Mouse (Mus musculus) megakaryocyte-erythroid progenitor cell, adult 5-6 weeks (primary cell): Measurements from ENCODE around the gene Themis3. TPM values are rescaled to one million over a fixed set of nuclear protein-coding genes. Genes with fewer than 3 reads are reported as not detected.
"Not testable (repeated sequence)": the region's sequence is repeated elsewhere in the genome, so short reads cannot be mapped to it uniquely, and the experiment has no call there.

Experiments used
- ATAC-seq: replicated peaks from 2 replicates; pipeline ENCODE4 v1.8.0; 2016; ENCODE audit warnings: mild to moderate bottlenecking, inconsistent platforms; ENCODE audit not compliant: severe bottlenecking, poor library complexity, low FRiP score, low TSS enrichment
- total RNA-seq, 2 experiments: library from RNA; stranded (forward) in 1 of 2; stranded (reverse) in 1 of 2; fragments of 200-1000, 215-1000 nt in 1 of 2; fragments of >200 nt in 1 of 2; fragmentation: Nextera tagmentation in 1 of 2; gene quantifications; 2 replicates each; pipeline ENCODE4 v1.2.3; 2014 to 2017

Themis3 gene
- total RNA-seq, 2 experiments from 2014 or later = not detected

DNA sequence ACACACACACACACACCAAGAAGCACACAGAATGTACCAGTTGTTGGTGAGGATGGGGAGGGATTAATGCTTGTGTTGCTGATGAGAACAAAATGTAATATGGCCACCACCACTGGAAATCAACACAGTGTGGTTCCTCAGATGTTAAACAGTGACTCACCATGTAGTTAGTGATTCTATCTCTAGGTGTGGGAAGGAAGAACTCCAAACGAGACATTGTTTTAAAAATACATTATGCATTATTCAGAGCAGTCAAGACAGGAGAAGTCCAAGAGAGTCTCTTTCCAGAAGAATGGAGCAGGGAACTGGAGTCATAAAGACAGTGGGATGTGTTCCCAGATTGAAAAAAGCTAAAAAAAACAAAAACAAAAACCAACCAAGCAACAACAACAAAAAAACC is 30.9 kb downstream of the Themis3 start:
- ATAC-seq = no peak

DNA sequence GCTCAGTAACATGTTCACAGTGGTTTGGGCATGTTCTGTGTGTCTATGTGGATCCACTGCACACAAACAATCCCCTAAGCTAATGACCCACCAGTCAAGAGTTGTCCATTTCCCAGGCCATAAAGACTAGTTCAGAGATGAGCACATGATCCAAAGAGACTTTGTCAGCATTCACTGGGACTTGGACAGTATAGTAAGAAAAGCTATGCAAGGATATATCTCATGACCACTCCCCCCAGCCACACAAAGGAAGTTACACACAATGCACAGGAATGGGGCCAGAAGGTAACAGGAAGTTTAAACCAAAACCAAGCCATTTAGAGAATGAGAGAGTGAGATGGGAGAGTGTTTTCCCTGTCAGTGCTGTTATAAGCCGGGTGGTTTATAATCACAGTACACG is 33.0 kb downstream of the Themis3 start:
- no peak for ATAC-seq

DNA sequence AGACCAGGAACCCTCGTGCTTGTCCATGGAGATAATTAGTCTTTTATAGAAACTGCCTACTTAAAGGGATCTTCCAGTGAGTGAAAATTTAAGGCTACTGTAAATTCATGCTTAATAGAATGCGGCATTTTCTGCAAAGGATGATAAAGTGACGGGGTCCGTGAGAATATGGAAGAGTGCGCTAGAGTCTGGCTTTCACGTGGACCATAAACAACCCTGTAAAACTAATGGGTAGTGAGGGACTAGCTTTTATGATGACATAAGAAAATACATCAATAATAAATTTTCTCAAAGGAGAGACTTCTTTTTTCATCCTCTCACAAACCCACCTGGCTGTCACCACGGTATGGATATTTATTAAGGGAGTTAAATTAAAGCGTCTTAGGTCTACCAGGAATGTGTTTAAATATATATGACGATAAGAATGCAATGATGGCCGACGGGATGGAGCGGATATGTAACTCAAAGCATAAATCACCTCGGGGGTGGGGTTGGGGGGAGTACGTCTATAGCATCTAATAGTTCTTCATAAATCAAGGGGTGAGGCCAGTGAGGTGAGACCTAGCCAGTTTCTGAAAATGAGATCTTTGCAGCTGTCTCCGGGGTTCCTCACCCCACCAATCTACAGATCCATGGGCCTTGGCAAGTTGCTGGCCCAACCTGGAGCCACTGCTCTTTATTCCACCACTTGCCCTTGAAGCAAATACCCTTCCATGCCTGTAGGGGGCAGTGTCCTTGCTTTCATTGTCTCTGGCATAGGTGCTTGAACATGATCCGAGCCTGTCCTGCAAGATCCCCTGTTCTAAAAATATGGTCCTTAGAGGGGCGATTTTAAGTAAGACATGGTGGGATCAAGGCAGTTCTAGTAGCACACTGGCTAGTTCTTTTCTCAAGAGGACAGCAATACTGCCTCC is 35.8 kb downstream of the Themis3 start:
- ATAC-seq = no peak

DNA sequence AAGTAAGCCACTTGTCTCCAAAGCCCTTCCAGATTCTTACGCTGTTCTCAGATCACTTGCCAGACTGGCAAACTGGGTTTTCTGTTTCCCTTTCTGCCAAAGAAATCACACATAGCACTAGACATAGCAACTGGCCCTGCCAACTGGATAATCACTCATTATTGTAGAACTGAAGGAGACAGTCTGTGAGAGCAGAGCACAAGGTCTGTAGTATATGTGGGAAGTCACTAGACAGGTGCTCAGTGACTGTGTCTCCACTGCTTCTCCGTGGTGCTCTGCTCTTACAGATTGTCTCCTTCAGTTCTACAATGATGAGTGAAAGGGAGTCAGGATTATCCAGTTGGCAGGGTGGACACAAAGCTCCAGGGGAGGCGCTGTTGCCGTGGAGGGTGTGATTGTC is 41.7 kb downstream of the Themis3 start:
- ATAC-seq = no peak

DNA sequence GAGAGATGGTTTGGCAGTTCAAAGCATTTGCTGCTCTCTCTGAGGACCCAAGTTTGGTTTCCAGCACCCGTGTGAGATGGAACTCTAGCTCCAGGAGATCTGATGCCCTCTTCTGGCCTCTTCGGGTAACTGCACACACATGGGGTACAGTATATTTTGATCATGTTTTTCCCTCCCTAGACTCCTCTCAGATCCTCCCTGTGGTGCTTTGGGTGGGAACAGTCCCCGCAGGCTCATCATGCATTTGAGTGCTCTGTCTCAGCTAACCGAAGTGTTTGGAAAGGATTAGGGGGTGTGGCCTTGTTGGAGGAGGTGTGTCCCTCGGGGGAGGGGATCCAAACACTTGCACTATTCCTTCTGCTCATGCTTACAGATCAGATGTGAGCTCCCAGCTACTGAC is 43.9 kb downstream of the Themis3 start:
- ATAC-seq = no peak

DNA sequence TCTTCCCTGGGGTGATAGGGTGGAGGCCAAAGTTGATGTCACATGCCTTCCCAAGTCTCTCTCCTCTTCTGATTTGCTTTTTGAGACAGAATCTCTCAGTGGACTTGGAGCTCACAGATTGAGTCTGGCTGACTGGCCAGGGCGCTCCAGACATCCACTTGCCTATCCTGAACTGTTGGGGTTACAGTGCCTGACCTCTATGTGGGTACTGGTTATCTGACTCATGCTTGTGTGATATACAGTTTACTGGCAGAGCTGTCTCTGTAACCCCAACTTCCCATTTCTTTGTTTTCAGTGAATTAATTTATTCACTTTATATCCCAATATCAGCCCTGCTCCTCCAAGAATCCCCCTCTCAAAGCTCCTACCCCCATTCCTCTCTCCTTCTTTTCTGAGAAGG is 62.1 kb downstream of the Themis3 start:
- no peak for ATAC-seq

DNA sequence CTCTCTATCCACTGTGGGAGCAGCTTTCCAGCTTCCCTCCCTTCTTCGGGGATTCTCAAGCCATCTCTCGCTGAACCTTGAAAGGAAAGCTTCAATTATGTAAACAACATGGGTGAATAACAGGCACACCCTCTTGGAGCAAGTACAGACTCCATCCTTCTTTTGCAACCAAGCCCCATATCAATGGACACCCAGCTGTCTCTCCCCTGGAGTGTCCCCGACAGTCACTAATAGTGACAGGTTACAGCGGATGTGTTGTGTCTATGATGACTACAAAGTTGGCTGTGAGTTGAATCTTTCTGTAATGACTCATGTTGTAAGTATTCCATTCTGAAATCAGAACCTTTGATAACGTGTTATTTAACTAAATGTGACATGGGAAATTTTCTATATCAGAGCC is 71.0 kb downstream of the Themis3 start:
- no peak for ATAC-seq

DNA sequence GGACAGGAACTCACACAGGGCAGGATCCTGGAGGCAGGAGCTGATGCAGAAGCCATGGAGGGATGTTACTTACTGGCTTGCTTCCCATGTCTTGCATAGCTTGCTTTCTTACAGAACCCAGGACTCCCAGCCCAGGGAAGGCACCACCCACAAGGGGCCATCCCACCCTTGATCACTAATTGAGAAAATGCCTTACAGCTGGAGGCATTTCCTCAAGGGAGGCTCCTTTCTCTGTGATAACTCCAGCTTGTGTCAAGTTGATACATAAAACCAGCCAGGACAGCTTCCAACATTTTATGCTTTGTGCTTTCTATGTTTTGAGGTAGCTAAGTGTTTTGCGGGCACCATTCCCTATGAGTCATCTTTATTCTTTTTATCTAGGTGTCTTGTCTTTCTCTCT is 71.8 kb downstream of the Themis3 start:
- ATAC-seq = not testable (repeated sequence)

DNA sequence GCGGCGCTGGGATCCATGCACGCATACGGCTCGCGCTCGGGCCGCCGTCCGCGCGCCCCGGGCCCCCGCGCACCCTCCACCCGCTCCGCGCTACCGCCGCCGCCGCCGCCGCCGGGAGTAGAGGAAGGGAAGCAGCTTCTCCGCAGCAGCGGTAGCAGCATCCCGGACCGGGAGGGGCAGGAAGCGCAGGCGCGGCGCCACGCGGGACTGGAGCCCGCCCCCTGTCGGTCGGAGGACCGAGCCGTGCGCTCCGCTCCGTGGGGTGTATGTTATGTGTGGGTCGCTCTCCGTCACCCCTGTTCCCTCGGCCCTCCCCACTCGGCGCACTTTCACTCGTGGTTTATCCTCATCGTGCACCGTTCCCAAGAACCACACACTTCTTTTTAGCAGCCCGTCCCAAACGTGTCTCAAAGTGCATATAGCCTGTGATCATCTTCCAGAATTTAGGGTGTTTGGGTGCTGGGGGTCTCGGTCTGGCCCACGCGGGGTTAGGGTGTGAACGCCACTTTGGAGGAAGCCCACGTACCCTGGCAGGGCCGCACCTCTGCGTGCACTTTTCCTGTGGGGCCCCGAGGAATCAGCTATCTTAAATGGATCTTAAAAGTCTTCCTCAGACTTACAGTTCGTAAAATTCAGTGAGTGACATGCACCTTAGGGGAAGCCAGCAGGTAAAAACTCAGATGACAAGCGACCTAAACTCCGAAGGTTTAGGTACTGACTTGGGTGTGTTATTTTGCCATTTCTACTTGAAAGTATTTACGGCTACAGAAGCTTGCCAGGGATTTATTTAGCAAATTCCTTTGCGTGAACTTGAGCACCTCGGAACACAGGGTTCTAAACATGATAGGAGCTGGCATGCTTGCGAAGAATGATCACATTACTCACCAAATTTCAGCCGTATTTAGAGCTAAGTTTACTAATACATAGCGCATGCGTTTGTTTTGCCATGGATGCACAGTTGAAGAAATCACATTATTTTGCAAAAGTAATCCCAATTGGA is 74.6 kb downstream of the Themis3 start, which contains the start of gene Rab12:
Gene Rab12, minus strand, starts transcription at position 176 of the 1,000 bp plus-strand sequence.
- ATAC-seq = peak; percentile 95

DNA sequence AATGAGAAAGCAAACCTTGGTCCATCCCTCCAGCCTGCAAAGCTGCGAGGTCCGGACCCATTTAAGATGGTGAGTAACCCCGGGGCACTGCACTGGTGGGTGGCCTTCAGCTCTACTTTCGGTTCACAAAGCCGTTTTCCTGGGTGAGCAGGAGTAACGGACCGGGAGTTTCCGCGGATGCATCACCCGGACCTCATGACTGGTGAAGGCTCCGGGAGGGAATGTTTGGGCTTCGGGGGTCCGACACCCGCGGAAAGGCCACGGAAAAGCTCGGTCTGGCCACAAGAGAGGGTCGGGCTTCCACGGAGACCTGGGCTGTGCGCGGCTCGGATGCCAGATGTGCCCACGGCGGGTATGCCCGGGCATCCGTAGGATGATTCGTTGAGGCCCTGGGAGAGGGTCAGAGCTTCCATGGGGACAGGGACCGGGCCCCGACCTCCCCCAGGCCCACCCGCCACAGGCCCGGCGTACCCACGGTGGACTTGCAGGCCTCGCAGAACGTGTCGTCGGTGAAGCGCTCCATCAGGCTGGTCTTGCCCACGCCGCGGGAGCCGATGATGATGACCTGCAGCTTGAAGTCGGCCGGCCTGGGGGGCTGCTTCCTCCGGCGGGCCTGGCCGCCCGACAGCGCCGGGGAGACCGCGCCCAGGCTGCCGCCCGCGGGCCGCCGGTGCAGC is 75.4 kb downstream of the Themis3 start:
- peak; percentile 42 for ATAC-seq

DNA sequence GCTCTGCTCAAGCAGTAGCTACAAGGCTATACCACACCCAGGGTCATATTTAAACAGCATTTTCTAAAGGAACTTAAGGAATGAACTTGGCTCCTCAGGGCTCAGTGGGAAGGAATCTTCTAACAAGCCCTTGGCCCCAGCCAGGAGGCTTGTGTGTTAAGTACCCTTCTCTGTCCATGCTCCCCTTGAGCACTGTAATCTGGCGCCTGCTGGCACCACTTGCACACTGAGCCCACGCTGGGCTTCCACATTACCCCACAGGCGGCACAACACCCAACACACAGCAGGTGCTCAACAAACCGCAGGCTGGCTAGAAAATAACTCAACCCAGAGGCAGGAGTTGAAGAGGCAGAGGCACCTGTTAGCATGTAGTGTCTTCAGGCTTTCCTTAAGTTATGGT is 77.5 kb downstream of the Themis3 start:
- no peak for ATAC-seq

DNA sequence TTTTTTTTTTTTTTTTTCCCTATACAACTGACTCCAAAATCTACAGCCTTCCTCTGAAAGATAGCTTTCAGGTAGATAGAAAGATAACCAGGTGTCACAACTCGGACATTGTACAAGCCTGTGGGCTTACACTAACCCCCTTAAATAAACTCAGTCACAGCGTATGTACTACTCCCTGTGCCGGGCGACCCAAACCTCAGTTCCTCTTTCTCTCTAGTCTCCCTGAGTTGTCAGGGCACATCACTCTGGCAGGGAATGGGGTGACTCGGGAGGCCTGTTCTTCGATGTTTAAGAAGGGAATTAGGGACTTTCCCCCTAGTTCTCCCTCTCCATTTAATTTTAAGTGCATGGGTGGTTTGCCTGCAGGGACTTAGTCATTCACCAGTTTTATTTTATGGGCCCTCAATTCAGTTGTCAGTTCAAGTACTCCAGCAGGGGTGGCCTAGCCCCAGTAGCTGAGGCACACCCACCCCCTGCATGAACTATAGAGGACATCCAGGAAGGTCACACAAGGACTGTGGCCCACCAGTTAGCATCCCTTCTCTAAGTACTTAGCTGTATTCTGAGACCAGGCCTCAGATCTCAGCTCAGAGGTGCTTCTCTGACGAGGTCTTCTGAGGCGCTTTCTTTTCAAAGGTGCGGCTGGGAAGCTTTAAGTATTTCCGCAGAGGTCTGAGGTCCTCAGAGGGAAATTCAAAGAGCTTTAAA is 80.0 kb downstream of the Themis3 start:
- no peak for ATAC-seq

DNA sequence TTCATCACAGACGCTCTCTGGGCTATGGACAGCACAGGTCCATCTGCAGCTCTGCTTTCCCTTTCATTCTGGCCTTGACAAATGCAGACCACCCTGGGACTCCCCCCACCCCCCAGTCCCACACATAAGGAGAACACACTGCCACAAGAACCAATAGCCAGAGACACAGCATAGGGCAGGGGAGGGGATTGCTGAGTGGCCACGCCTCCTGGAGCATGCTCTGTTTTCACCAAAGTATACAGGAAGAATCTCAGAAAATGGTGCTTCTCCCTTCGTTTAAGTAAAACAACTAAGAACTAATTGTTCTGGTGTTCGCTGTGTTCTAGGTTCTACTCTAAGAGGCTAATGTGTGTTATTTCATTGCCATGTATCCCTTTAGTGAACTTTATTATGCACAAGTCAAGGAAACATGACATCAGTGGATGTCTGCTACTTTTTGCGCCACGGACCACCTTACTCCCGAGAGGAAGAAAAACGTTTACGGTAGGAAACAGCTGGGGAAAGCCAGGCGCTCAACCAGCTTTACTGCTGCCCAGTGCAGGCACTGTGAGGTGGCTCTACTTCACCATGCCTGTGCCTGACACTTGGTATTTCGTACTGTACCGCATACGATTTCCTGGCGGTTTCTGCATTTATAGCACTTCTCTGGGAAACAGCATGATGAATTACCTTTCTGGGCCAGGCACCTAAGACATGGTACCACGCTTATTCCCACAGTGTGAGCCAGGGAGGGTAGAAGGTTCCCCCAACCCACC is 82.0 kb downstream of the Themis3 start:
- ATAC-seq = peak; percentile 77

DNA sequence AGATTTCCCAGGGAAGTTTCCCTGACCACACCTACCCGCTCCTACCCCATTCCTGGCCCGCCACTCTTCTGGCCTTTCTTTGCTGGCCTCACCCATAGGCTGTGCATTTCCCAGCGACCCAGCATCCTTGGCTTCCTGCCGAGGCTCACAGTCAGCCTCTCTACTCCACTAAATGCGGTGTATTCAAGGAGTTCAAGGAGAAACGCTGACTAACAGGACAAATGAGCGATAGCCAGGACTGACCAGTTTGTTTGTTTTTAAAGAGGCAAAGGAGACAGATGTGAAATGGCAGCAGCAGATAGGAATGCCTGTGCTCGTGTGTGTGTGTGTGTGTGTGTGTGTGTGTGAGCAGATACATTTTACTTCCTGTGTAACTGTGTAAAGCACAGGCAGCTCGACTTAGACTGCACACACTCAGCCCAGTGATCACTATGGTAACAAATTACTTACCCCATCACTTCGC is 84.2 kb downstream of the Themis3 start:
- ATAC-seq = no peak

DNA sequence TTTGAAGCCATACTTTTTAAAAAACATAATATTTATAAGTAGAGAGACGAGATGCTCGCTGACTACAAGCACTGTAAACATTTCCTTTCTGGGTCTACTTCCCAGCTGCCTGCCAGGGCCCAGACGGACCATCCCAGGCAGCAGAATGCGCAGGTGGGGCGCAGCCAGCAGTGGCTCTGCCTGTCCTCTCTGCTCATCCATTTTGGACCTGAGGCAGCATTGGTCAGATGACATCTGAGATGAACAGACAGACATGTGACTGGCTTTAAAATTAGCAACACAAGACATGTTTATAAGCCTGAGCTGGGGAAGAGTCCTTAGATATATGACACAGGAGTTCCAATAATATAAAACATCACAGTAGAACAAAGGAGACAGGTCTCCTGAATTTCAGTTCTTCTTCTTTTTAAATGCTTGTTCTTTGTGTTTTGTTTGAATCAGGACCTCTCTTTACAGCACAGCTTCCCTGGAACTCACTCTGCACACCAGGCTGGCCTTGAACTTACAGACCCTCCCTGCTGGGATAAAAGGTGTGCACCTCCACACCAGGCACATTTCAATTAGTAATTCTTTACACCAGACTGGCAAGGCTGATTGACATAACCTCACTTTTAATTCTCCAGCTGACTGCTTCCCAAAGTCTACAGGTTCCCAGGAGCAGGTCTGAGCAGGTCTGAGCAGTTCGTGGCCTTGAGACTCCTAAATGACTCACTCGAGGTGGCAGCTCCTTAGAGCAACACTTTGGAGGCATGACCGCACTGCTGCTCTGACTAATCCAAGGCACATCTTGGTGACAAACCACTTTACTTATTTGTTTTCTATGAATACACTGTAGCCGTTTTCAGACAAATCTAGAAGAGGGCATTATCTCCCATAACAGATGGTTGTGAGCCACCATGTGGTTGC is 87.1 kb downstream of the Themis3 start:
- ATAC-seq = no peak

DNA sequence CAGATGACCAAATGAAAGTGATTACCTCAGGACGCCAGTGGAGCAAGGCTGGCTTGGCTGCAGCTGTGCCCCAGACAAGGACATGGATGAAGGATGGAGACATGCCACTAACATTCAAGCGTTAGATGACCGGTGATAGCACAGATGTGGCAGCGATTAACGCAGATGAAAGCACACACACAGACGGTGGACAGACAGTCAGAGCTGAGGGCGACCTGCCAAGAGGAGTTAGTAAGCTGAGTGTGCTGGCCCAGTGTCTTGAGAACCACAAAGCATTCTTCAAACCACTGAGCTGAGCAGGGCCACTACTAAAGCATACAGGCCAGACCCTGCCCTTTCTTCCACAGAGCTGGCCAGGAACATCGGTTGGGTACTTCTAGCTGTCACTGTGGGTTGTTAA is 89.5 kb downstream of the Themis3 start:
- no peak for ATAC-seq
